Mouse (Mus musculus) liver, embryonic 14.5 days (tissue): Measurements from ENCODE around the gene Plcl2.

Experiments used
- CTCF ChIP-seq: IDR thresholded peaks from 2 replicates; pipeline ENCODE4 v1.5.1; 2016; ENCODE audit warnings: antibody characterized with exemption, low read depth, control low read depth
- EP300 ChIP-seq: IDR thresholded peaks from 2 replicates; pipeline ENCODE4 v1.6.1; 2016; ENCODE audit warnings: antibody characterized with exemption, low read depth

DNA sequence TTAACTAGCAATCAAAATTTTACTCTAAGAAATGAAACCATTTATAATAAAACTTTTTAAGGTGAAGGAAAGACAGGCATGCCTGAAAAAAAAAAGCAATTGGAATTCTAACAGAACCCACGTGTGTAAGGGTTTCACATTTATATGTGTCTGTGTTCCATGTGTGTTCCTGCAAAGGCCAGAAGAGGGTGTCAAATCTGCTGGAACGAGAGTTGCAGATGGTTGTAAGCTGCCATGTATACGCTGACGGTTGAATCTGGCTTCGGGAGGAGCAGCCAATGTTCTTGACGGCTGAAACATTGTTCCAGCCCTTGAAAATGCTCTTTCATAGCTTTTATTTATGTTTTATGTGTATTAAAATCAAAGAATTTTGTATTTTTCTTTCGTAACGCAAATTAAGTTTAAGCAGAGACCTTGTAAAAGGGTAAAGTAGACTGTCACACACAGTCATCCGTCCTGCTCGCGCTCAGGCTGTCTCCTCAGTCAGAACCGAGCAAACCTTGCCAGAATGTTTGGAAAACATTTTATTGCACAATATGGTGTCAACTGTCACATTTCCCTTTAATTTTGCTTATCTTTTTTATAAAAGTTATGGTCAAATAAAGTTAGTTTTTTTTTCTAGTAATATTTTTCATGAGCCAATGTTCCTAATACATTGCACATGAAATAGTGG, 48.5 kb downstream of the Plcl2 start:
- TF ChIP-seq EP300 (no peak), CTCF (no peak)
